Mouse (Mus musculus): Measurements from ENCODE around the gene Dus3l. TPM values are rescaled to one million over a fixed set of nuclear protein-coding genes. Genes with fewer than 3 reads are reported as not detected.

Gene Dus3l
- polyA plus RNA-seq, 1 experiment, result 81.7 TPM

DNA sequence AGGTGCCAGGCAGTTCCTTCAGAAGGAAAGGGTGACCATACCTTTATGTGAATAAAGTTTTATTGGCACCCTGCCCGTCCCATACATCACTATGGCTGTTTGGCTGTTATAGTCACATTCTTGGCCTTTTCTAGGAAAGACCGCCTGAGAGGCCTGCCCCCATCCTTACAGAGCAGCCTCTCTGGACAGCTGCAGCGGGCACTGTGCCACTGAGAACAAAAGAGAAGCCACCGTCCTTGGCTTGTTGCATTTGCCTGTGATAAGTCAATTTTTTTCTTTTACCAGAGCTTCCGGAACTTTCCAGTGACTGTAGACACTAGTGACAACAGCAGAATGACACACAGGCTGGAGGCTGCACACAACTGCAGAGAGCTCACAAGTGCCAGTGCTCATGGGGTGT, 40.4 kb downstream of the Dus3l start:
- Histone ChIP-seq H3K4me1 (ENCODE audit: control insufficient read depth, insufficient read depth, low read length) (peaks cover 3% of the 10 kb centered on the region), H3K4me3 (replicated peaks; ENCODE audit: extremely low read depth, low read depth, low read length) (no peak overlapping the region)
- WGBS, result 70% methylated on average over 5 of the region's 5 CpGs
- no peak for DNase-seq
- TF ChIP-seq POLR2A (IDR thresholded peaks at IDR 0.05; ENCODE audit: borderline replicate concordance, extremely low read depth, low read depth, low read length) (no peak), CTCF (IDR thresholded peaks at IDR 0.05; ENCODE audit: insufficient read depth, low read length) (no peak)

DNA sequence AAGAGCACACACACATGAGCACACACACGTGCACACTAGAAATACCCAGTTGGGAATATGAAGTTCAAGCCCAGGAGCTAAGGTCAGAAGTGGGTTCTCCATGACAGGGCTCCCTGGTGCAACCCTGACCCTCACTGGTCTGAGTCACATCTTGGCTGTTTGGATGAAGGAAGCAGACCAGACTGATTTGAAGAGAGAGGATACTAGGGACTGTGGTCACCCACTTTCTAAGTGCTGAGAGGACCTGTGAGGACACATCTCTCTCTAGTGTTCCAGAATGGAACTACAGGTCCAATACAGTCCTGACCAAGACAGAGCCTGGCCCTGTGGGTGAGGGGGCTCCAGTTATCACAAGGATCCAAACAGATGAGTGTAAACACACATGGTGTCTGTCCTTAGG, 41.2 kb downstream of the Dus3l start:
- DNase-seq, result no peak
- 93% methylated on average over 1 of the region's 1 CpGs for whole genome bisulfite sequencing
- Histone ChIP-seq H3K4me3 (replicated peaks; ENCODE audit: extremely low read depth, low read depth, low read length) (no peak overlapping the region), H3K4me1 (ENCODE audit: control insufficient read depth, insufficient read depth, low read length) (peaks cover 12% of the 10 kb centered on the region)
- TF ChIP-seq CTCF (IDR thresholded peaks at IDR 0.05; ENCODE audit: insufficient read depth, low read length) (no peak), POLR2A (IDR thresholded peaks at IDR 0.05; ENCODE audit: borderline replicate concordance, extremely low read depth, low read depth, low read length) (no peak)

DNA sequence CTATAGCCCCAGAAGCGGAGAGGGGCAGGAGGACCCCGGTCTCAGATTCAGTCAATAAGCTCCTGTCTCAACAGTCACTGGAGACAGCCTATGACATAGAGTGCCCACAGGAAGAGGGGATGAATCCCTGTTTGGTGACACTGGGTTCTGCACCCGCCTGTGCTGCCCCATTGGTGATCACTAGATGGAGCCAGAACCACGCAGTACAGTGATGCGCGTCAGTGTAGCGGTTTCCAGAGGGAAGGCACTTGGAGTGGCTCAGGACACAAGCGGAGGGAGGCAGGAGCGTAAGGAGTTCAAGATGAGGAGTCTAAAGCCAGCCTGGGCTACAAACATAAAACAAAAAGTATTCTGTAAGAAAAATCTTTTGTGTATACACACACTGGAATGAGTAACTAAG, 44.0 kb downstream of the Dus3l start:
- 8% methylated on average over 9 of the region's 9 CpGs for WGBS
- DNase-seq, result peak; percentile 76
- H3K4me3 ChIP-seq (replicated peaks; ENCODE audit: extremely low read depth, low read depth, low read length), result no peak overlapping the region
- TF ChIP-seq CTCF (IDR thresholded peaks at IDR 0.05; ENCODE audit: insufficient read depth, low read length) (peak; percentile 99), POLR2A (IDR thresholded peaks at IDR 0.05; ENCODE audit: borderline replicate concordance, extremely low read depth, low read depth, low read length) (no peak)
- peaks cover 15% of the 10 kb centered on the region for H3K4me1 ChIP-seq (ENCODE audit: control insufficient read depth, insufficient read depth, low read length)

- peak; percentile 79 for DNase-seq
Measured at GRCm38 (mm10) chr17:56810245-56810644, 45.7 kb downstream of the Dus3l start.

DNA sequence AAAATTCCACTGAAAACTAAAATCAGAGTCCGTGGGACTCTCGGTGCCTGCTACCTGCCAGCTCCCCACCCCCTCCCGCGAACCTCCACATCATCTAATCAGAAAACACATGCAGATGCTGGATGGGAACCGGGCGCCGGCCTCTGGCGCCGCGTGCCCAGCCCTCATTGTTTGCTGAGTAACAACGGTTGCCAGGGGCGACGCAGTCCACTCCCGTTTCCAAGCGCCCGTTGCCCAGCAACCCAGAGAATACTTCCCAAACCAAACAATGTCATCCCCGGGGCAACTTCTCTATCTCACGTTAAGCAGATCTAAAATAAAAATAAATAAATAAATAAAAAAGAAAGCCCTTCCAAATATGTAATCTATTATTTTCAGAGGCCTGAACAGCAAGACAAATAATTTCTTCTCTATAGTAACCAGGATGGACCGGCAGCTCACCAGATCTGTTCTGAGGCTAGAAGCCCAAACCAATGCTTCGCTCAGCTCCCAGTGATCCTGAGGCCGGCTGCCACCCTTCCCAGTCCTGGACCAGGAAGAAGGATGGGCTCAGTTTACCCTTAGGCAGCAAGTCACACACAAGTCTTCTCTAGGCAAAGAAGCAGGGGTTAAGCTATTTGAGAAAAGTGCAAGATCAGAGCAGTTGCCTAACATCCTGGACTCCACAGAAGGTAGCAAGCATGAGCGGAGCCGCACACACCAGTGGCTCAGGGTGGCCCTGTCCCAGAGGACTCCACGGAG, 49.9 kb downstream of the Dus3l start:
- H3K4me1 ChIP-seq (ENCODE audit: control insufficient read depth, insufficient read depth, low read length), result peaks cover 19% of the 10 kb centered on the region
- 10% methylated on average over 24 of the region's 24 CpGs for WGBS
- TF ChIP-seq CTCF (IDR thresholded peaks at IDR 0.05; ENCODE audit: insufficient read depth, low read length) (no peak), POLR2A (IDR thresholded peaks at IDR 0.05; ENCODE audit: borderline replicate concordance, extremely low read depth, low read depth, low read length) (no peak)
- H3K4me3 ChIP-seq (replicated peaks; ENCODE audit: extremely low read depth, low read depth, low read length), result no peak overlapping the region
- DNase-seq, result peak; percentile 84

More at GRCm38 (mm10) chr17:56810245-56810644, 45.7 kb downstream of the Dus3l start:
- WGBS, result 3% methylated on average over 3 of the region's 3 CpGs
- TF ChIP-seq CTCF (IDR thresholded peaks at IDR 0.05; ENCODE audit: insufficient read depth, low read length) (no peak), POLR2A (IDR thresholded peaks at IDR 0.05; ENCODE audit: borderline replicate concordance, extremely low read depth, low read depth, low read length) (no peak)
- Histone ChIP-seq H3K4me1 (ENCODE audit: control insufficient read depth, insufficient read depth, low read length) (peaks cover 19% of the 10 kb centered on the region), H3K4me3 (replicated peaks; ENCODE audit: extremely low read depth, low read depth, low read length) (no peak overlapping the region)

GRCm38 (mm10) chr17:56815057-56815345, 50.4 kb downstream of the Dus3l start:
- Histone ChIP-seq H3K4me3 (replicated peaks; ENCODE audit: extremely low read depth, low read depth, low read length) (no peak overlapping the region), H3K4me1 (ENCODE audit: control insufficient read depth, insufficient read depth, low read length) (peaks cover 19% of the 10 kb centered on the region)
- TF ChIP-seq CTCF (IDR thresholded peaks at IDR 0.05; ENCODE audit: insufficient read depth, low read length), result no peak
- TF ChIP-seq POLR2A (IDR thresholded peaks at IDR 0.05; ENCODE audit: borderline replicate concordance, extremely low read depth, low read depth, low read length), result no peak
- WGBS, result 71% methylated on average over 3 of the region's 3 CpGs
- DNase-seq, result no peak

- WGBS, result 39% methylated on average over 11 of the region's 11 CpGs
- DNase-seq, result no peak
- H3K4me1 ChIP-seq (ENCODE audit: control insufficient read depth, insufficient read depth, low read length), result peaks cover 12% of the 10 kb centered on the region
- no peak overlapping the region for H3K4me3 ChIP-seq (replicated peaks; ENCODE audit: extremely low read depth, low read depth, low read length)
- TF ChIP-seq POLR2A (IDR thresholded peaks at IDR 0.05; ENCODE audit: borderline replicate concordance, extremely low read depth, low read depth, low read length), result no peak
- TF ChIP-seq CTCF (IDR thresholded peaks at IDR 0.05; ENCODE audit: insufficient read depth, low read length), result no peak
Measured at GRCm38 (mm10) chr17:56818067-56818636, 53.6 kb downstream of the Dus3l start.

DNA sequence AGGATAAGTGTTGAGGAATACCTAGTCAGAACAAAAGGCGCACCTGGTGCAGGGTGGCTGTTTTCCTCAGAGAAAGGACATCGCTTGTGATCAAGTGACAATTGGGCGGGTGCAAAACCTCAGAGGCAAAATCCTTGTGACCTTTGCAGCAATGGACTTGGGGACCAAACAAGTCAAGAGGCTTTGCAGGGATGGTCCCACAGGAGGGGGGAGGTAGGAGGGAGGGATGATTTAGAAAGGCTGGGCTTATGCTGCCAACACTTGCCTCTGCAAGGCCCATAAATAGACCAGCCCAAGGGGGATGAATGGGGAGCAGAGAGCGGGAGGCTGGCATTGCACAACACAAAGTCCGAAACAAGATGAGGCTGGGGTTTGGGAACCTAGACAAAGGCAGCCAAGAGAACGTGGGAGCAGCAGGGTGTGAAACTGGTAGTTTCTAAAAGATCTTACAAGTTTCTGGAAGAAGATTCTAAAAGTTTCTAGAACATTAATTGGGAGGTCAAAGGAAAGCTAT, 54.5 kb downstream of the Dus3l start:
- 58% methylated on average over 6 of the region's 6 CpGs for WGBS
- H3K4me3 ChIP-seq (replicated peaks; ENCODE audit: extremely low read depth, low read depth, low read length), result no peak overlapping the region
- DNase-seq, result no peak
- peaks cover 12% of the 10 kb centered on the region for H3K4me1 ChIP-seq (ENCODE audit: control insufficient read depth, insufficient read depth, low read length)
- TF ChIP-seq POLR2A (IDR thresholded peaks at IDR 0.05; ENCODE audit: borderline replicate concordance, extremely low read depth, low read depth, low read length), result no peak
- TF ChIP-seq CTCF (IDR thresholded peaks at IDR 0.05; ENCODE audit: insufficient read depth, low read length), result no peak

Other genes starting within 250 kb of the Dus3l start
- 10.2 and 16.7 TPM in 2 replicates for gene Gm20219, start 210.4 kb upstream of the Dus3l start, polyA plus RNA-seq (2012; rRNA removed)
- gene Safb2, start 180.2 kb upstream of the Dus3l start, polyA plus RNA-seq (2012; rRNA removed), result 92.1 and 99.5 TPM in 2 replicates
- gene Safb, start 179.9 kb upstream of the Dus3l start, polyA plus RNA-seq (2012; rRNA removed), result 102 and 115 TPM in 2 replicates
- 81.7 and 104 TPM in 2 replicates for gene 2410015M20Rik, start 155.0 kb upstream of the Dus3l start, polyA plus RNA-seq (2012; rRNA removed)
- gene Rpl36, start 151.3 kb upstream of the Dus3l start, polyA plus RNA-seq (2012; rRNA removed), result 1,247 and 2,140 TPM in 2 replicates
- gene Lonp1, start 137.9 kb upstream of the Dus3l start, polyA plus RNA-seq (2012; rRNA removed), result 48.9 and 53.9 TPM in 2 replicates
- 0.16 and 0.43 TPM in 2 replicates for gene Catsperd, start 136.6 kb upstream of the Dus3l start, polyA plus RNA-seq (2012; rRNA removed)
- gene Ranbp3, start 91.5 kb upstream of the Dus3l start, polyA plus RNA-seq (2012; rRNA removed), result 69.0 and 74.2 TPM in 2 replicates
- 348 and 393 TPM in 2 replicates for gene Ndufa11, start 47.0 kb upstream of the Dus3l start, polyA plus RNA-seq (2012; rRNA removed)
- gene Vmac, start 46.7 kb upstream of the Dus3l start, polyA plus RNA-seq (2012; rRNA removed), result 31.9 and 32.4 TPM in 2 replicates
- gene Nrtn, start 7.2 kb upstream of the Dus3l start, polyA plus RNA-seq (2012; rRNA removed), result 17.3 and 23.2 TPM in 2 replicates
- gene Prr22, start 5.5 kb downstream of the Dus3l start, polyA plus RNA-seq (2012; rRNA removed), result 1.6 and 2.2 TPM in 2 replicates
- gene Rfx2, start 66.3 kb downstream of the Dus3l start, polyA plus RNA-seq (2012; rRNA removed), result 24.1 and 27.2 TPM in 2 replicates
- not detected in 2 replicates for gene Acsbg2, start 109.7 kb downstream of the Dus3l start, polyA plus RNA-seq (2012; rRNA removed)
- gene 1700061G19Rik, start 110.7 kb downstream of the Dus3l start, polyA plus RNA-seq (2012; rRNA removed), result 0.11 and 0.19 TPM in 2 replicates
- 58.2 and 59.4 TPM in 2 replicates for gene Mllt1, start 170.7 kb downstream of the Dus3l start, polyA plus RNA-seq (2012; rRNA removed)
- 0.25 and 6.2 TPM in 2 replicates for gene Acer1, start 217.4 kb downstream of the Dus3l start, polyA plus RNA-seq (2012; rRNA removed)
- gene Clpp, start 225.5 kb downstream of the Dus3l start, polyA plus RNA-seq (2012; rRNA removed), result 103 and 108 TPM in 2 replicates
- 24.1 and 26.0 TPM in 2 replicates for gene Alkbh7, start 232.6 kb downstream of the Dus3l start, polyA plus RNA-seq (2012; rRNA removed)
- not detected in 2 replicates for gene Pspn, start 235.3 kb downstream of the Dus3l start, polyA plus RNA-seq (2012; rRNA removed)
- gene Gtf2f1, start 246.5 kb downstream of the Dus3l start, polyA plus RNA-seq (2012; rRNA removed), result 22.3 and 23.4 TPM in 2 replicates
- 0.13 and 0.16 TPM in 2 replicates for gene Gm17949, start 246.7 kb downstream of the Dus3l start, polyA plus RNA-seq (2012; rRNA removed)

Data from lung, adult 2 months (tissue).